9 mouse cellular contexts compared by ENCODE assay signal in genomic region chr10:120744441-120745137, GRCm38 (mm10).
DNase-seq lines count a peak whose midpoint lies in the region; ATAC-seq and TF ChIP-seq lines count a peak whose summit lies in the region.
"Had no signal": no experiment of that assay in that cellular context is flagged by ENCODE, and none has a peak within 500 bp of the region (broad histone marks: within the 10 kb centered on the region; RNA-seq: fewer than 3 reads in every experiment).

No protein-coding gene starts in this region.

- peak overlapping the region; percentile 45; the same call in 1 of the 2 replicates for H3K9ac ChIP-seq in heart, postnatal 0 days (replicated peaks; ENCODE audit: low read depth, low read length)
- H3K9ac ChIP-seq in embryonic facial prominence, embryonic 12.5 days = peak overlapping the region; percentile 52
- peak overlapping the region; percentile 70 for H3K9ac ChIP-seq in neural tube, embryonic 13.5 days

- no peaks in the 10 kb centered on the region for H3K27me3 ChIP-seq in heart, postnatal 0 days (ENCODE audit: control insufficient read depth, insufficient read depth, low read length)
- no peaks in the 10 kb centered on the region for H3K27me3 ChIP-seq in embryonic facial prominence, embryonic 12.5 days
- H3K27me3 ChIP-seq in limb, embryonic 10.5 days (ENCODE audit: low read depth, poor library complexity, severe bottlenecking) = no peaks in the 10 kb centered on the region
- peaks cover 28% of the 10 kb centered on the region for H3K27me3 ChIP-seq in neural tube, embryonic 13.5 days

- no peak for ATAC-seq in heart, postnatal 0 days (ENCODE audit: insufficient read depth, low read depth)
- 0 out of 2 replicates have a peak, but pooled peaks have one; percentile 24 for ATAC-seq in embryonic facial prominence, embryonic 12.5 days (ENCODE audit: insufficient number of reproducible peaks, insufficient read depth, low FRiP score, low TSS enrichment)
- ATAC-seq in neural tube, embryonic 13.5 days (ENCODE audit: low read depth) = peak; percentile 55; the same call in 1 of the 2 replicates

- TF ChIP-seq EP300 in heart, postnatal 0 days (IDR thresholded peaks at IDR 0.05; ENCODE audit: low read depth) = no peak

- no peaks in the 10 kb centered on the region; the same call in 1 of the 2 replicates for H3K9me3 ChIP-seq in heart, postnatal 0 days (replicated peaks; ENCODE audit: control insufficient read depth, low read length)
- H3K9me3 ChIP-seq in embryonic facial prominence, embryonic 12.5 days = no peaks in the 10 kb centered on the region
- no peaks in the 10 kb centered on the region for H3K9me3 ChIP-seq in limb, embryonic 10.5 days (replicated peaks)
- no peaks in the 10 kb centered on the region for H3K9me3 ChIP-seq in neural tube, embryonic 13.5 days

- H3K4me1 ChIP-seq in heart, postnatal 0 days (ENCODE audit: control insufficient read depth, insufficient read depth) = 0 out of 2 replicates have a peak, but pooled peaks cover 12% of the 10 kb centered on the region
- H3K4me1 ChIP-seq in embryonic facial prominence, embryonic 12.5 days = peaks cover 21% of the 10 kb centered on the region
- H3K4me1 ChIP-seq in limb, embryonic 10.5 days = peaks cover 68% of the 10 kb centered on the region
- peaks cover 19% of the 10 kb centered on the region for H3K4me1 ChIP-seq in neural tube, embryonic 13.5 days (replicated peaks)

- H3K36me3 ChIP-seq in heart, postnatal 0 days (replicated peaks; ENCODE audit: control insufficient read depth, insufficient read depth, low read length) = no peaks in the 10 kb centered on the region
- H3K36me3 ChIP-seq in embryonic facial prominence, embryonic 12.5 days = no peaks in the 10 kb centered on the region
- no peaks in the 10 kb centered on the region for H3K36me3 ChIP-seq in limb, embryonic 10.5 days
- H3K36me3 ChIP-seq in neural tube, embryonic 13.5 days = no peaks in the 10 kb centered on the region
- H3K36me3 ChIP-seq: G1E had no signal

- peak overlapping the region; percentile 39 for H3K4me3 ChIP-seq in heart, postnatal 0 days (ENCODE audit: low read depth, low read length)
- peak overlapping the region; percentile 23 for H3K4me3 ChIP-seq in embryonic facial prominence, embryonic 12.5 days
- H3K4me3 ChIP-seq in limb, embryonic 10.5 days = peak overlapping the region; percentile 40
- H3K4me3 ChIP-seq in neural tube, embryonic 13.5 days = peak overlapping the region; percentile 37

- no peak for DNase-seq in heart, postnatal 0 days (ENCODE audit: low spot score)
- no peak for DNase-seq in heart, adult 8-10 months (ENCODE audit: low spot score)
- DNase-seq in limb, embryonic 10.5 days (ENCODE audit: low spot score) = peak; percentile 82
- no peak for DNase-seq in adipocyte (ENCODE audit: low spot score)
- no peak for DNase-seq in spleen, adult 12 weeks (ENCODE audit: low spot score)
- DNase-seq in left cerebral cortex, postnatal 14 days (ENCODE audit: low spot score in 2 of 2) = no peak

- TF ChIP-seq CTCF in heart, postnatal 0 days (IDR thresholded peaks at IDR 0.05; ENCODE audit: low read depth) = no peak

- intact Hi-C loops in left cerebral cortex, postnatal 14 days (cut with DNase I) = loop anchor here (5.0 kb wide), 1 partner anchor 58 kb away; no protein-coding TSS in a partner anchor

- H3K27ac ChIP-seq in heart, postnatal 0 days (ENCODE audit: low read depth) = peak overlapping the region; percentile 56
- H3K27ac ChIP-seq in embryonic facial prominence, embryonic 12.5 days = peak overlapping the region; percentile 91
- H3K27ac ChIP-seq in limb, embryonic 10.5 days = peak overlapping the region; percentile 94
- H3K27ac ChIP-seq in neural tube, embryonic 13.5 days (replicated peaks) = peak overlapping the region; percentile 43; the same call in 1 of the 2 replicates

- 17% methylated on average over 15 of the region's 15 CpGs for WGBS in heart, postnatal 0 days
- under 1% methylated on average over 15 of the region's 15 CpGs for WGBS in embryonic facial prominence, embryonic 12.5 days
- under 1% methylated on average over 15 of the region's 15 CpGs for WGBS in limb, embryonic 10.5 days
- 1% methylated on average over 15 of the region's 15 CpGs for WGBS in neural tube, embryonic 13.5 days

- peak overlapping the region; percentile 69 for H3K4me2 ChIP-seq in heart, postnatal 0 days (ENCODE audit: low read depth, low read length)
- peak overlapping the region; percentile 50 for H3K4me2 ChIP-seq in embryonic facial prominence, embryonic 12.5 days (replicated peaks)
- peak overlapping the region; percentile 77 for H3K4me2 ChIP-seq in neural tube, embryonic 13.5 days

Comparison
In these comparisons a context has a peak if more than half of its experiments do, and no peak if none do; other contexts are left out.
1. H3K27ac ChIP-seq: peak in every context shown above with its lines; median percentile 94 in limb, embryonic 10.5 days; 91 in embryonic facial prominence, embryonic 12.5 days; 56 in heart, postnatal 0 days; 43 in neural tube, embryonic 13.5 days.